Mouse (Mus musculus): ENCODE results near the gene Galk2. TPM values are rescaled to one million over a fixed set of nuclear protein-coding genes. Genes with fewer than 3 reads are reported as not detected.

Gene Galk2
- total RNA-seq, 4 experiments from 2014 or later: 82.6 to 106 (median 91.1) TPM

DNA sequence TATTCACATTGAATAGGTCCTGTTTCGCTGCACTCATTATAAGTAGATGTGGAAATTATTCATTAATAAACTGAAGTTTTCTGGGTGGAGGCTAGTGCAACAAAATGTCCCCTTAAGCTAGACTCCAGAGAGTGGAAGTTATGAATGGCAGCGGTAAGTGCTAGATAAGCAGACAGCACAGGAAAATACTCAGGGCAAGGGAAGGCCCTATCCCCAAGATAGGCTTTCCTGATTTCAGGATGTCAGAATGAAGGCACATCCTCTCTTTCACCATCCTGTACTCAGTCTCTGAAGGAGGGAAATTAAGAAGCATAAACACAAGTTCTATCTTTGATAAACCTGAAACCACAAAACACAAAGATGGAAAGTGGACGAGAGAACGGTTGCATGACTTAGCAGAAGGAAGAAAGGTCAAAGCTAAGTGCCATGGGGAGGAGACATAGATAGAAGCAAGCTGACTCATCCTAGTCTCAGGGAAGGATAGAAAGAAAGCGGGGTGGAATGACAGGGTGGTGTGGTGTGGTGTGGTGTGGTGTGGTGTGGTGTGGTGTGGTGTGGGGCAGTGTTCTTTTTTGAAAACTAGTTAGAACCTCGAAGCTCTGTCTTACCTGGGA, 42.0 kb downstream of the Galk2 start:
- no peak for DNase-seq

DNA sequence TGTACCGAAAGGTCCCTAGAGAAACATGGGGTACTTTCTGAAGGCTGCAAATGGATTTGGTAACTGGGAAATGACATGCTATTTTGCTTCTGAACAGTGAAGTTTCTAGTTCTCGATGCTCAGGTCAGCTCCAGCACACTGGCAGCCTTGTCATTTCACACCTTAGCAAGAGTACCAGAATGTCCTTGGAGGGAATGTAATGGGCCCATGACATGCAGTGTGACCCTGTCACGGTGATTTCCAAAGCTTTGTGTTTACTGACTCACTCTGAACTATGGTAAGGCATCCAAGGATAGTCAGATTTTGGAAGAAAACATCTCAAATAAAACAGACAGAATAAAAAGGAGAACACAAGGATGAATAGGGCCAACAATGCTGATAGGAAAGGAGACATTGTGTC, 42.5 kb downstream of the Galk2 start:
- DNase-seq: peak; percentile 49

GRCm38 (mm10) chr2:125906407-125907066, 47.6 kb downstream of the Galk2 start:
- no peak for DNase-seq

DNA sequence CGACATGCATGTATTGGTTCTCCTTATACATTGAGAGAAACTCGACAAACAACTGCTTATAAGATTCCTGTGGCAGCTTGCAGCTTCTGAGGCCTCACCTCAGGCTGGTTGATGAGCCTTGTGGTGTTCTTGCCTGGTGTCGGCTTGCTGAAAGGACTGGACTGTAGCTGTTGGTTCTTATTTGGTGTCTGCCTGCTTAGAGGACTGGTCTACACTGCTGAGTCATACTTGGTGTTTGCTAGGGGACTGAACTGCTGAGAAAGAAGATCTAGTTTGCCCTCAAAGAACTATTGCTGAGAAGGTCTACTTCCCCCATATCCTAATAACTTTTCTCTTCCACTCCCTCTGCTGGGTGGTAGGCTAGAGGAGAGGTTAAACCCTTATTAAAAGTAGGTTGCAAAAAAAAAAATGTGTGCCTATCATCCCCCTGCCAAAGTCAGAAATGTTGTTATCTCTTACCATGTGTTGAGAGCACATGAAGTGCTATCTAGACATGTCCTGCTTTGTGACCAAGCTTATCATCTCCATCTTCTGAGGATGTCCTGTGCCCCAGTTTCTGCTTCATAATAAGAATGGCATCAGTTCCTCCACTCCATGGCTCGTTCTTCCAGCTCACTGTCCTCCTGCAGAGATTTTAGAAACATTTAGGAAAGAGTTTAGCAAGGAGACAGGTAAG, 48.8 kb downstream of the Galk2 start:
- no peak for DNase-seq

GRCm38 (mm10) chr2:125914167-125914566, 55.3 kb downstream of the Galk2 start:
- no peak for DNase-seq

- no peak for DNase-seq
Measured at GRCm38 (mm10) chr2:125914713-125915112, 55.8 kb downstream of the Galk2 start.

- DNase-seq: no peak
Measured at GRCm38 (mm10) chr2:125916652-125917296, 57.9 kb downstream of the Galk2 start.

DNA sequence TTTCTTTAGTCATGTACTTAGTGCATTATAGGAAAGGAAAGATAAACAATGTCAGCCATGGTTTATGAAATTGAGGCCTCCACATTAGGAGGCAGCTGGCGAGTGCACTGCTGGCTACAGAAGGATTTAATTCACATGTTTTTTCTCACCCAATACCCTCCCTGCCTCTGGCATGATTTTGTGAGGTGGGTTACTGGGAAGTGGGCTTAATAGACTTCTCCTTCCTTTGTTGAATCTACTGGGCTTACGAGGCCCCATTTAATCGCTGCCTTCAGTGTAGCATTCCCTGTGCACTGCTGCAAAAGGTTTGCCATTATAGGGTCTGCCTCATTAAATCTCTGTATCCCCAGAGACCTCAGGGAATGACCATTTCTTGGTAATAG, 58.4 kb downstream of the Galk2 start:
- no peak for DNase-seq

DNA sequence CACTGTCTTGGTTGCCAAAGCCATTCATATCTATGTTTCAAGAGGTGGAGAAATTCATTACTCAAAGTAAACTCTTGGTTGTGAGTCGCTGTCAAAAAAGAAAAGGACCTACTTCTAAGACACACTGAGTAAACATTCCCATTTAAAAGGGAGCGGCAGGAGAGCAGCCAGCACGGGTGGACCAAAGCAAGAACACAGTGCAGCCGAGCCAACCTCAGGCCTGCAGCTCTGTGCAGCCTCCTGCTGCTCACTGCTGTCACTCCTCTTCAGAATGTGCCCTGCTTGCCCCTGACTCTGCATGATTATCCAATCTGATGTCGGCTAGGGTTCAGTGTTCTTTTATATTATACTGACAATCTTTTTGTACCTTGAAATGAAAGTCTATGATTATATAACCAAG, 62.4 kb downstream of the Galk2 start:
- no peak for DNase-seq

DNA sequence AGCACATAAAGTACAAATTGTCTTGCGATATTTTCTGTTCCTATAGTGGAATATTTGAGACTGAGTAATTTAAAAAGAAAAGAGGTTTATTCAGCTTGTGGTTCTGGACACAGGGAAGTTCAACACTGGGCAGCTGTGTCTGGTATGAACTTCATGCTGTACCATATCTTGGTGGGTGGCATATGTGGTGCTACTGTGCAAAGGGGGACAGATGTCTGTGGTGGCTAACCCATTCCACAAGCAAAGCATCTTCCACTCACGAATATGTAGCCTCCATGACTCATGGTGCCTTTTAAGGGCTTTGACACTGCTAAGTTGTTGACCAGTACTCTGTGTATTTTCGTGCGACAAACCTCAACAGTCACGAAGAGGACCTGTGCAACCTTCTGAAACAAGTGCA, 63.2 kb downstream of the Galk2 start:
- no peak for DNase-seq

DNA sequence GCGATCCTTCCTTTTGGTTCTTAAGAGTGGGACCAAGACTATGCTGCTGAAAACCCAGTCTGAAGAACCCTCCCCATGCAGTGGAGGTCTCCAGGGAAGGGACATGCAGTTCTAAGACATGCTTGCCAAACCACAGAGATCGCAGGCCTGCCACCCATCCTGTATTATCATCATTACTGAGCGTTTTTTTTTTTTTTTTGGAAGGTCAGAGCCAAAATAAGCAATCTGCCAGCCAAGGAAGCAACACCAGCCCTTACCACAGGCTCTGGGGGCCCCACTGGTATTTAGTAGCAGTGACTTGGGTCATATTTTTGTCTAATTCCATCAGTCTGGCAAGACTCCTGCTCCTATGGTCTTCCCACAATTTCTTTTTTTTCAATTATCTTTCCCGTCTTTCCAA, 64.0 kb downstream of the Galk2 start:
- DNase-seq: peak; percentile 59

DNA sequence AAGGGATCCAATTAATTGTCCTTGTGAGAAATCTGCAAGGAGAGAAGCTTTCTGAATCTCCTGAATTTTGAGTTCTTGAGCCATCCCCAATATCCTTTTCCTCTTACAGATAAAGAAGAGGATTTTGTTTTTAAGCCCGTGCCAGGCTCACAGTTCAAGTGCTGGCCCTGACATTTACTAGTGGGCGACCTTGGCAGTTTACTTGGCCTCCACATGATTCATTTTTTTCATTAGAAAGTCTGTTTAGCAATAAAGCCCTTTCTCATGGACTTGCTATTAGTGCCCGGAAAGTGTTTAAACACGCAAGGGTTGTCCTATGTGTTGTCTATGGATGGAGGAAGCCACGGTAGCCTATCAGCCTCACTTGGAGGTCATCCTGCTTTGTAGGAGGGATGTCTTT, 64.4 kb downstream of the Galk2 start:
- DNase-seq: peak; percentile 80

DNA sequence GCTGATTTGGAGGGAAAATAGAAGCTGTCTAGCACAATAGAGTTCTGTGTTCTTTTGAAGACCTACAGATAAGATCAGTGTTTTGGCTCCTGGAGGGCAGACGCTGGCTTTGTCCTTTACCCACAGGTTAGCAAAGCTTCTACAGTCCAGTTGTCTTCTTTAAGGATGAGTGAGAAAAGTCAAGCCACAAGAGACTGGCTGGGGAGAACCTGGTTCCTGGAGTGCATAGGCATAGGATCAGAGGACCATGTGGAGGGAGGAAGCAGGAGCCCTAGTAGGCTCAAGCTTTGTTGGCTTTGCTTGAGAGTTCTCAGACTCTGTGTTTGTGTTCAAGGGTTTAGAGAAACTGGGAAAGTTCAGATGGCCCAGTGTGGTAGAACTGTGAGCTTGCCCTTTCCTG, 65.6 kb downstream of the Galk2 start:
- DNase-seq: no peak

- DNase-seq: no peak
Measured at GRCm38 (mm10) chr2:125925081-125925480, 66.2 kb downstream of the Galk2 start.

DNA sequence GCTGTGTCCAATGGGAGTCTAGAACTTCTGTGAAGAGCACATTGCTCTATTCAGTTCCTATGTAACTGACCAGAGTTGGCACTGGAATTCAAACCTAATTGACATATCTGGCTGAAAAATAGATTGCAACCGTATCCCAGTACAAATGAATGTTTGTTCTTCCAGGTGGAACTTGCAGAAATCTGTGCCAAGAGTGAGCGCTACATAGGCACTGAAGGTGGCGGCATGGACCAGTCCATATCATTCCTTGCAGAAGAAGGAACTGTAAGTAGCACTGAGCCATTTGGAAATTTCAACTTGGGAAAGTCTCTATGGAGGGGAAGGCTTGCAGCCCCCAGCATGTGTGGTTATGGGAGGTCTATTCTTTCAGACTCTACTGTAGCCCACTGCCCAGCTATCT, 70.5 kb downstream of the Galk2 start:
- no peak for DNase-seq

- DNase-seq: no peak
Measured at GRCm38 (mm10) chr2:125929872-125930271, 71.0 kb downstream of the Galk2 start.

DNA sequence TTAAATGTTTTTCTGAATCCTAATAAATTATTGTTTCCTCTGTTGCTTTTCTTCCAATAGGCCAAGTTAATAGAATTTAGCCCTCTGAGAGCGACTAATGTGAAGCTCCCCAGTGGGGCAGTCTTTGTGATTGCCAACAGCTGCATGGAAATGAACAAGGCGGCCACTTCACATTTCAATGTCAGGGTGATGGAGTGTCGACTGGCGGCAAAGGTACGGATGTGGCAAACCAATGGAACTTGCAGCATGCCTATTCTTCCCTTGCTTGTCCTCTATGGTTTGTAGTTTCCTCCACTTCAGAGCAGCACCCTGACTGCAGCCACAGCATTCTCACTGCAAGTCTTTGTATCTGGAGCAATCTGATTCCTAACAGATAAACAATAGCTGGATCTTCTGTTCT, 72.3 kb downstream of the Galk2 start:
- no peak for DNase-seq

DNA sequence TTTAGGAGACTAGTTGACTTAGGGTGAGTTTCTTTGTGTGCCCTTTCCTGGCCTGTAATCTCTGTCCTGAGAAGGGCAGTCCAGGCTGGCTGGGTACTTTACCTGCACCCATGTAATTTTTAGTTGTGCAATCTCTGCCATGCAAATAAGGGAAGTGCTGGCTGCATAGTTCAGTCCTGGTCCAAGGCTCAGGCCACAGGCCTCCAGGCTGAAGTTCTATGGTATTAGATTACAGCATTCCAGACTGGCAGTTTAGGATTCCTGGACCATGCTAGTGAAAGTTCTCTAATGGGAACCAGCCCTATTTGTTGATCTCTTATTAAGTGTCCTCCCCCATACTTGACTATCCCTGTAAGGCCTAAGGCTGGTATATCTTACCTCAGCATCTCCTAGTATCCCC, 73.8 kb downstream of the Galk2 start:
- DNase-seq: no peak

DNA sequence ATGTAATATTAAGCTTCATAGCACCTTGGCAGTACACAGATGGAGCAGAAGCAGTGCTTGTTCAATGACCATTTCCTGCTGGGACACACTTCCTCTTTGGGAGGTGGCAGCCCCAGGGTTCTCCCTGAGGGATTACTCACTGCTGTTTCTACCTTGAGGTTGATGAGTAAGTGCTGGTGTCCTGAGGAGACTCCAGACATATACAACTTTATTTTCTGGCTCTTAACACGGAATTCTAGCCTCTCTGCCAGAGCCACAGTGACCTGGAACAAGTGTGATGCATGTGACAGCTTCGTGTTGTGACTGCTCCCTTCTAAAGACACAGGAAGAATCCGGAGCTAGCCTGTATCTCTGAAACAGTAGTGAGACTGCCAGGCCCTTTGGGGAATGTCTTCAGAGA, 75.1 kb downstream of the Galk2 start:
- DNase-seq: peak; percentile 45

DNA sequence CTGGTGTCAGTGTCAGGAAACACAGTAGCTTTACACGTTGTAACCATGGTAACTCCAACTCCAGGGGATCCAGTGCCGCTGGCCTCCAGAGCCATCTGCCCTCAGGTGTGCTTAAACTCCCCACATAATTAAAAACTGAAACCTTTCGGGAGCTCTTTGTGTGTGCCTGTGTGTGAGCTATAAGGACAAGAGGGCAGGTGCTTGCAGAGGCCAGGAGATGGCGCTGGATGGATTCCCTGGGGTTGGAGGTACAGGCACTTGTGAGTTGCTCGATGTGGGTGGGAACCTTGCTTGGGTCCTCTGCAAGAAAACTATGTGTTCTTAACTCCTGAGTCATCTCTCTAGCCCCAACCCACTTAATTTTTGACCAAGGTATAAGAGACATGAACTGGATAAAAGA, 77.5 kb downstream of the Galk2 start:
- no peak for DNase-seq

GRCm38 (mm10) chr2:125938993-125939642, 80.2 kb downstream of the Galk2 start:
- DNase-seq: no peak

- DNase-seq: peak; percentile 75
Measured at GRCm38 (mm10) chr2:125941111-125941785, 82.3 kb downstream of the Galk2 start.

Data from adrenal gland, adult 8-10 months (tissue).